Mouse (Mus musculus) spleen, adult 12 weeks (tissue): ENCODE measurements at regions not wholly inside any gene's neighbourhood (a gene's known extent, or its start where the extent isn't known, plus 50 kb on each side); places are given as distances from the start of the nearest gene placed in this dataset.
"Not testable (repeated sequence)": the region's sequence is repeated elsewhere in the genome, so short reads cannot be mapped to it uniquely, and the experiment has no call there.

Experiments
- DNase-seq: peaks from one replicate; pipeline ENCODE4 v3.0.0; 2022; ENCODE audit warnings: low spot score

GRCm38 (mm10) chr8:35123196-35123621, 642.4 kb upstream of the Gm19410 start:
- peak; percentile 14 for DNase-seq

- DNase-seq: no peak
Measured at GRCm38 (mm10) chr8:35125179-35125578, 640.4 kb upstream of the Gm19410 start.

- no peak for DNase-seq
Measured at GRCm38 (mm10) chr8:35132281-35132680, 633.3 kb upstream of the Gm19410 start.

GRCm38 (mm10) chr8:35135630-35136029, 630.0 kb upstream of the Gm19410 start:
- DNase-seq: no peak

GRCm38 (mm10) chr8:35136643-35137042, 628.9 kb upstream of the Gm19410 start:
- no peak for DNase-seq

- DNase-seq: no peak
Measured at GRCm38 (mm10) chr8:35140775-35141174, 624.8 kb upstream of the Gm19410 start.

- DNase-seq: no peak
Measured at GRCm38 (mm10) chr8:35143018-35143656, 622.5 kb upstream of the Gm19410 start.

GRCm38 (mm10) chr8:35143684-35144083, 621.9 kb upstream of the Gm19410 start:
- DNase-seq: no peak

- no peak for DNase-seq
Measured at GRCm38 (mm10) chr8:35144401-35144800, 621.2 kb upstream of the Gm19410 start.

- no peak for DNase-seq
Measured at GRCm38 (mm10) chr8:35147481-35147880, 618.1 kb upstream of the Gm19410 start.

GRCm38 (mm10) chr8:35147967-35148366, 617.6 kb upstream of the Gm19410 start:
- no peak for DNase-seq

GRCm38 (mm10) chr8:35152585-35152984, 613.0 kb upstream of the Gm19410 start:
- no peak for DNase-seq

GRCm38 (mm10) chr8:35156272-35156671, 609.3 kb upstream of the Gm19410 start:
- DNase-seq: no peak

GRCm38 (mm10) chr8:35157711-35158110, 607.9 kb upstream of the Gm19410 start:
- no peak for DNase-seq

GRCm38 (mm10) chr8:35159329-35159728, 606.3 kb upstream of the Gm19410 start:
- DNase-seq: peak; percentile 22

GRCm38 (mm10) chr8:35160230-35160629, 605.4 kb upstream of the Gm19410 start:
- no peak for DNase-seq

- not testable (repeated sequence) for DNase-seq
Measured at GRCm38 (mm10) chr8:35162166-35162565, 603.4 kb upstream of the Gm19410 start.

GRCm38 (mm10) chr8:35166611-35167010, 599.0 kb upstream of the Gm19410 start:
- DNase-seq: no peak

- no peak for DNase-seq
Measured at GRCm38 (mm10) chr8:35171536-35172310, 593.9 kb upstream of the Gm19410 start.

GRCm38 (mm10) chr8:35177314-35177713, 588.3 kb upstream of the Gm19410 start:
- DNase-seq: no peak

- no peak for DNase-seq
Measured at GRCm38 (mm10) chr8:35180075-35180474, 585.5 kb upstream of the Gm19410 start.

GRCm38 (mm10) chr8:35182141-35182540, 583.4 kb upstream of the Gm19410 start:
- DNase-seq: no peak

GRCm38 (mm10) chr8:35183423-35183822, 582.2 kb upstream of the Gm19410 start:
- DNase-seq: no peak

- no peak for DNase-seq
Measured at GRCm38 (mm10) chr8:35185165-35185564, 580.4 kb upstream of the Gm19410 start.
